Mouse (Mus musculus): Measurements from ENCODE around the gene Gm8300.

DNA sequence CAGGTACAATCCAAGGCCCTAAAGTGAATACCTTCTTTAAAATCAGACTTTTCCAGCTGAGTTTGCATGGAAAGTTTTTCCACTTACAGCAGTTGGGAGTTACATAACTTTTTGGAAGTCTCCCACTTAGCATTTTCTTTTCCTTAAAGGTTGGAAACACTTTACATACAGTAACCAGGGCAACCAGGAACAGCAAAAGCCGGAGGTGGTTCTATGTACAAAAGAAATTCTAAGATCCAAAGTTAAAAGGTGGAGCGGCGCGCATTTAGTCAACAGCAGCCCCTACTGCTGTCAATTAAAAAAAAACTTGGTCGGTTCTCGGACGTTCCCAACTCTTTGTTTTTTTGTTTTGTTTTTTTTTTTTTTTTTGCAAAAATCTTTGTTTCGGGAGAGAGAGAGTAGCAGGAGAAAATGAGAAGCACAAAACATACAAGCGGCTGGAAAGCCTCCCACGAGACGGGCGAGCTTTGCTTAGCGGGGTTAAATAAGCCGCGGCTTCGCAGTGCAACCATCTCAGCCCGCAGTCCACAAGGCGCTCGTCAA is 42.6 kb upstream of the Gm8300 start:
- TF ChIP-seq CTCF (IDR thresholded peaks at IDR 0.05; ENCODE audit: extremely low read depth, insufficient read depth, low read length): no peak
- TF ChIP-seq POLR2A (IDR thresholded peaks at IDR 0.05; ENCODE audit: extremely low read depth, insufficient read depth, low read length): no peak

All from cortical plate, adult 2 months (tissue).